Mouse (Mus musculus) kidney, embryonic 14.5 days (tissue): Measurements from ENCODE around the gene Parp16. TPM values are rescaled to one million over a fixed set of nuclear protein-coding genes. Genes with fewer than 3 reads are reported as not detected.
A peak's percentile ranks its signal among the peaks of the same experiment; 100 is the strongest.

Experiments
- ATAC-seq: fragments of 200-750 bp; cut with Nextera tagmentation; 2 replicates; pipeline ENCODE4 v1.8.0; 2017; ENCODE audit warnings: moderate number of reproducible peaks, mild to moderate bottlenecking, moderate TSS enrichment, moderate library complexity; ENCODE audit not compliant: low FRiP score, low TSS enrichment
- H3K27ac ChIP-seq: fragments of 300-500 bp; sonication (generic); 2 replicates; pipeline ENCODE4 v1.5.1; 2014; ENCODE audit warnings: low read depth, mild to moderate bottlenecking, low read length, moderate library complexity, mixed read lengths
- H3K27me3 ChIP-seq: fragments of 300-500 bp; sonication (generic); 2 replicates; pipeline ENCODE4 v1.6.1; 2014; ENCODE audit warnings: mild to moderate bottlenecking, low read length; ENCODE audit not compliant: control insufficient read depth, insufficient read depth
- H3K36me3 ChIP-seq: fragments of 300-500 bp; sonication (generic); 2 replicates; pipeline ENCODE4 v1.6.1; 2014; ENCODE audit warnings: low read length, mixed read lengths; ENCODE audit not compliant: control insufficient read depth, insufficient read depth
- H3K4me1 ChIP-seq: fragments of 300-500 bp; sonication (generic); 2 replicates; pipeline ENCODE4 v1.6.1; 2014; ENCODE audit warnings: low read length, mixed read lengths; ENCODE audit not compliant: control insufficient read depth, insufficient read depth
- H3K4me2 ChIP-seq: fragments of 300-500 bp; sonication (generic); replicated peaks from 2 replicates; pipeline ENCODE4 v1.6.1; 2014; ENCODE audit warnings: low read depth, mild to moderate bottlenecking, low read length
- H3K4me3 ChIP-seq: fragments of 300-500 bp; sonication (generic); 2 replicates; pipeline ENCODE4 v1.5.1; 2014; ENCODE audit warnings: mild to moderate bottlenecking, low read length
- H3K9ac ChIP-seq: fragments of 300-500 bp; sonication (generic); 2 replicates; pipeline ENCODE4 v1.6.1; 2014; ENCODE audit warnings: low read depth, mild to moderate bottlenecking, low read length, moderate library complexity
- H3K9me3 ChIP-seq: fragments of 300-500 bp; sonication (generic); 2 replicates; pipeline ENCODE4 v1.6.1; 2016; ENCODE audit warnings: low read length; ENCODE audit not compliant: control insufficient read depth
- WGBS: fragments of 180-500 bp; shearing (Covaris S2); extraction: QIAGEN DNeasy Blood & Tissue Kit; methylation state at CpG from one replicate; pipeline ENCODE4 v1.1.7; 2014; 5-methylcytosine and 5-hydroxymethylcytosine counted together
- polyA plus RNA-seq: library from polyadenylated mRNA; unstranded; fragments of >200 nt; fragmentation: Nextera tagmentation; extraction: Ambion mirVana; gene quantifications from 2 replicates; pipeline ENCODE4 v1.2.1, GENCODE M21; 2014

Parp16 gene
- polyA plus RNA-seq, 1 experiment from 2014 or later: 7.9 TPM

DNA sequence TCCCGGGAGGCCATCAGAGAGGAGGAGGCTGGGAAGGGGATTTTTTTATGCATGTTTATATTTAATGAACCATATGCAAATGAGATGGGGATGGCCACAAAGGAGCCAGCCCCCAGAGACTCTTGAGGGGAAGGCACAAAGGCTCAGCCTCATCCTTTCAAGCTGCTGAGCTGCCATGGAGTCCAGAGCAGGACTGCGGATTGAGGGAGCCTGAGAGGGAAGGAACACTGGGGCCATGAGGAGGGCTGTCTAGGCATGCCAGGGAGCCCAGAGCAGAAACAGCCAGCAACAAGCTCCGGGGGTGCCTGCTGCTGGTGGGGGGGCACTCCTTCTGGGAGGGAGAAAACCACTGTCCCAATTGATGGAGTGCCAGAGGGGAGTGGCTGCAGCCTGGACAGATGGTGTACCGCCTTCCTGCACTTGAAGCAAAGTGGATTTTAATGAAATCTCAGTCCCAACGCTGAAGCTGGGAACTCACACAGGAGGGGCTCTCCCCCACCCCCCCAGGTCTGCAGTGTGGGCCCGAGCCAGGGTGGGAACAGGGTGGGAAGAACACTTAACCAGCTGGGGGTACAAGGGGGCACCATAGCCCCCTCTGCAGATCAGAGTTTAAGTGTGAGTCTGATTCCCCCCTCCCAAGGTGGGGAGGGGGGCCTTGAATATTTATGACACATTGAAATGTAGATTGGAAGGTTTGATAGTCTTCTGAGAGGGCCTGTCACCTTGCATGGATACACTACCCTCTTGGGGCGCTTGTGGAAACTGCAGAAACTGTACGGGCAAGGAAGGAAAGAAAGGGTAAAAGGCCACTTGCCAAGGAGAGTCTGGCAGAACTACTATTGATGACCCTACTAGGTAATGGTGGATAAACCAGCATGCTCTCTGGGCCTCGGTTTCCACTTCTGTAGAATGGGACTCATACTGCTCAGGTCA lies 18.9 kb upstream of the Parp16 start:
- H3K27me3 ChIP-seq: no peaks in the 10 kb centered on the region
- H3K9me3 ChIP-seq: no peaks in the 10 kb centered on the region
- no peak overlapping the region for H3K9ac ChIP-seq
- ATAC-seq: no peak
- 35% methylated on average over 9 of the region's 9 CpGs for WGBS
- H3K27ac ChIP-seq: no peak overlapping the region
- H3K4me1 ChIP-seq: peaks cover 51% of the 10 kb centered on the region
- H3K4me2 ChIP-seq: no peak overlapping the region
- no peak overlapping the region for H3K4me3 ChIP-seq
- H3K36me3 ChIP-seq: no peaks in the 10 kb centered on the region

DNA sequence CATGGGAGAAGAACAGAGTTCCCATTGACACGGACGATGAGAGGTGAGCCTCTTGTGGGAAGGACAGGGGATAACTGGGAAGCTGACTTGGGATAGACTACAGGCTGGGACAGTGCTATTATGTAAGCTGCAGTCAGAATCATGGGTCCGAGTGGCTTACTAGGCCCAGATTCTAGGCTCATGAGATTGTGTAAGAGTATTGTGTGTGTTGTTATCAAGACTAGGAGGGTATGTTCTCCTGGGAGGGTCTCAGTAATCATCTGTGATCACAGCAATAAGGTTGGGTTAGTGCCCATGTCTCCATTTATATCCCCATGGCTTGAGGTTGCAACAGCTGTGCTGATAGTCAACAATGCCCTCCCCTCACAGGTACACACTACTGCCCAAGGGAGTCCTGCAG lies 17.7 kb upstream of the Parp16 start:
- Histone ChIP-seq H3K4me2 (no peak overlapping the region), H3K4me3 (no peak overlapping the region), H3K9me3 (no peaks in the 10 kb centered on the region), H3K36me3 (peaks cover 4% of the 10 kb centered on the region; the same call in 1 of the 2 replicates), H3K4me1 (peaks cover 51% of the 10 kb centered on the region), H3K27me3 (no peaks in the 10 kb centered on the region), H3K9ac (no peak overlapping the region), H3K27ac (no peak overlapping the region)
- no peak for ATAC-seq
- WGBS: 80% methylated on average over 3 of the region's 3 CpGs

DNA sequence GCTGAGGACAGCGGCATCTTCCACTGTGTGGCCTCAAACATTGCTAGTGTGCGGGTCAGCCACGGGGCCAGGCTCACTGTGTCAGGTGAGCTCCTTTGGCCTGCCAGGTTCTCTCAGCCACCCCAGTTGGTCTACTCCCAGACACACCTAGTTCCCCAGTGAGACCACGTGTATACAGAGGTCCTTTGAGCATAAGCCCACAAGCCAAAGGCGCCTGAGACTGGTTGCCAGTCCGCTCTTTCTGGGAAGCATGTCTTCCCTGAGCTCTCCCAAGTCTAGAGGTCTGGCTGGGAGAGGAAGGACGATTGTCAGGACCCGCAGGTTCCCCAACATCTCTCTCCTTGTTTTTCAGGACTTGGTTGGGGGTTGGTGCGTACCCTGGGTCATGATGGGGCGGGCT lies 17.2 kb upstream of the Parp16 start:
- no peak overlapping the region; the same call in 1 of the 2 replicates for H3K9ac ChIP-seq
- no peaks in the 10 kb centered on the region for H3K9me3 ChIP-seq
- H3K36me3 ChIP-seq: peaks cover 6% of the 10 kb centered on the region; the same call in 1 of the 2 replicates
- H3K4me2 ChIP-seq: no peak overlapping the region; the same call in 1 of the 2 replicates
- peak overlapping the region; percentile 78 for H3K27ac ChIP-seq
- no peak overlapping the region for H3K4me3 ChIP-seq
- no peaks in the 10 kb centered on the region for H3K27me3 ChIP-seq
- H3K4me1 ChIP-seq: peaks cover 51% of the 10 kb centered on the region
- WGBS: 53% methylated on average over 10 of the region's 10 CpGs
- no peak for ATAC-seq

DNA sequence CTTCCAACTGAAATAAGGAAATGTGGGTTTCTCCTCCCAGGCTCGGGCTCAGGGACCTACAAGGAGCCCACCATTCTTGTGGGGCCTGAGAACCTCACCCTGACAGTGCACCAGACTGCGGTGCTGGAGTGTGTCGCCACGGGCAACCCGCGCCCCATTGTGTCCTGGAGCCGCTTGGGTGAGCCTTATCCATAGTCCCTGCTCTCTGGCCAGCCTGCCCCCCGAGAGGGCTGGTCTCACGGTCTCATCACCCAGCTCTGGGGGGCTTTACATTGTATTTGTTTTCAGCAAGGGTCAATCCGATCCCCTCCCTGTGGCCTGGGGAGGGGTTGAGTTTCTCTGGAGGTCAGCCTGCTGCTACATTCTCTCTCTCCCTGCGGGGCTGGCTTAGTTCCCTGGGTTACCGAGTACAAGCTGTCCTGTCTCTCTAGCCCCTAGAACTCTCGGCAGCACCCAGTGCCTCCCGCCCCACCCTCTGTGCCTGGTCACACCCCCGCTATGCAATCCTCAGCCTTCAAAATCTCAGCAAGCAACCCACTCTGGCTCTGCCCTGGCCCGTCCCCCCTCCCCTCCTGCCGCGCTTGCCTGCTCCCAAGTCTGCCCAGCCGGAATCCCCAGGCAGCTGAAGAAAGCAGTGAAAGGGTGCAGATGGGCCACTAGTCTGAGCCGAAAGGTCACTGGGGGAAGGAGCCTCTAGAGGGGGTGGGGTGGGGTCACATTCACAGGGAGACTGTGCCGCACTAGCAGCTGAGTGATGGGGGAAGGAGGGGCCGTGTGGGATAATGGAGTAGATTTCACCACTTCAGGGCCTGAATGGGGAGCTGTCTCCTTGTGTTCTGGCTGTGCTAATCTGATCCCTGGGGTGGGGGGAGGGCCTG lies 16.6 kb upstream of the Parp16 start:
- WGBS: 7% methylated on average over 21 of the region's 22 CpGs
- H3K4me3 ChIP-seq: no peak overlapping the region; the same call in 1 of the 2 replicates
- peak overlapping the region; percentile 34 for H3K4me2 ChIP-seq
- H3K4me1 ChIP-seq: peaks cover 51% of the 10 kb centered on the region
- H3K27ac ChIP-seq: peak overlapping the region; percentile 78
- H3K27me3 ChIP-seq: no peaks in the 10 kb centered on the region
- peak overlapping the region; percentile 40; the same call in 1 of the 2 replicates for H3K9ac ChIP-seq
- ATAC-seq: peak; percentile 73
- no peaks in the 10 kb centered on the region for H3K9me3 ChIP-seq
- H3K36me3 ChIP-seq: peaks cover 11% of the 10 kb centered on the region; the same call in 1 of the 2 replicates

DNA sequence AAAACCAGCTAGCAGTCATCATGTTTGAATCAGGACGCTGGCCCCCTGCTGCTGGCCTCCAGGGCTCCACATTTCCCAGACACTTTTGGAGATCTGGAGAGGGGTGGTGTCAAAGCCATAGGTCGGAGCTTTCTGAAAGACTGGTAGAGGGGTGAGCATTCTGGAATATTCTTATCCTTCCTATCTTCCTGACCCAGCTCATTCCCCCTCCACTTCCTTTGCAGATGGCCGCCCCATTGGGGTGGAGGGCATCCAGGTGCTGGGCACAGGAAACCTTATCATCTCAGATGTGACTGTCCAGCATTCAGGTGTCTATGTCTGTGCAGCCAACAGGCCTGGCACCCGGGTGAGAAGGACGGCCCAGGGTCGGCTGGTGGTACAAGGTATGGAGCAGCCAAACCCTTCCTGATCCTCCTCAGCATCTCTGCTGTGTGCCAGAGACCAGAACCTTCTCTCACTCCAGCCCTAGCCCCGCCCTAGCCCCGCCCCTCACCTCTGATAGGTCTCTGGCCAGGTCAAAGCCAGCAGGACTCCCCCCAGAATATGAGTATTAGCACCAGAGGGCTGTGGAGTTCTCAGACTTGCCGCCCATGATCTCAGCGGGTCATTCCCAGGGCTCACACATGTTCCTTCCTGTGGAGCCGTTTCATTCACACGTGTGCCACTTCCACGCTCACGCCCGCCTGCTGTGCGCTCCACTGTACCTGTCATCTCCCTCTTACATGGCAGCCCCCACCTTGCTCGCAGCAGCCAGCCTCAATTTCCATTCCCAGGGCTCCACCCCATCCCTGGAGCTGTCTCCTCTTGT lies 15.1 kb upstream of the Parp16 start:
- no peak overlapping the region for H3K9ac ChIP-seq
- peak; percentile 6; the same call in 1 of the 2 replicates for ATAC-seq
- peak overlapping the region; percentile 31 for H3K4me2 ChIP-seq
- peaks cover 14% of the 10 kb centered on the region; the same call in 1 of the 2 replicates for H3K36me3 ChIP-seq
- no peaks in the 10 kb centered on the region for H3K27me3 ChIP-seq
- H3K27ac ChIP-seq: no peak overlapping the region
- H3K4me1 ChIP-seq: peaks cover 50% of the 10 kb centered on the region
- H3K4me3 ChIP-seq: no peak overlapping the region
- no peaks in the 10 kb centered on the region for H3K9me3 ChIP-seq
- 22% methylated on average over 17 of the region's 17 CpGs for WGBS

DNA sequence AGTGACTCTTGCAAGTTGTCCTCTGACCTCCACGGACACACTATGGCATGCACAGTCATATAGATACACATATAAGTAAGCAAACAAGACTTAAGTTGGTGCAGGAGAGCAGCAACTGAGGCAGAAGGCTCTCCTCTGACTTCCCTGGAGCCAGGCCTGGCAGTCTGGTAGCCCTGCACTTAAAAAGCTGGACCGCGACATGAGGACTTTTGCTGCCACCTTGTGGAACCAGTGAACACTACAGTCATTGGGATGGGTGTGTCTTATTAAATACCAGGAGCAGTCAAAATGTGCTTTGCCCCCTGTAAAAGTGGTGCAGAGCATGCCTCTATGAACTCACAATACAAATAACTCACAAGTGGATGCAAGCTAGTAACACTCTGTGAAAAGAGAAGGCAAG lies 6.6 kb upstream of the Parp16 start:
- no peak overlapping the region for H3K4me2 ChIP-seq
- ATAC-seq: peak; percentile 6; the same call in 1 of the 2 replicates
- peaks cover 15% of the 10 kb centered on the region for H3K4me1 ChIP-seq
- WGBS: 3% methylated on average over 3 of the region's 3 CpGs
- no peaks in the 10 kb centered on the region for H3K27me3 ChIP-seq
- no peak overlapping the region for H3K9ac ChIP-seq
- no peak overlapping the region for H3K4me3 ChIP-seq
- peaks cover 5% of the 10 kb centered on the region; the same call in 1 of the 2 replicates for H3K36me3 ChIP-seq
- no peak overlapping the region for H3K27ac ChIP-seq
- H3K9me3 ChIP-seq: no peaks in the 10 kb centered on the region

DNA sequence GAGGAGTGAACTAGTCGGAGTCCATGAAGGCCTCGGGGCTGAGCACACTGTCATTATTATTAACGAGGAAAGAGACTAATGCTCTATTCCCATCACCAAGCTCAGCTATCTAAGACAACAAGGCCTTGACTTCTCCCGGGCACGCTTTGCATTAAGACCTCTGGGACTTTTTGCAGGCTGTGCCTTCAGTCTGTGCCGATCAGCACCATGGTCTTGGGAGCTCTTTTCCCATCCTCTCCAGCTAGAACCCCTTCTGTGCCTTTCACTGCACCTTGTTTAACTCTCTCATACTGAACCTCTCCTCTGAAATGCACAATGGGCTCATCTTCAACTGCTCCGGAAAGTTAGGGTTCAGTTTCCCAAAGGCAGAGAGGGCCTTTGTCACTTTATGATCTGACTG lies 4.8 kb upstream of the Parp16 start:
- H3K27me3 ChIP-seq: no peaks in the 10 kb centered on the region
- H3K36me3 ChIP-seq: 0 out of 2 replicates have a peak, but pooled peaks cover 2% of the 10 kb centered on the region
- H3K9me3 ChIP-seq: no peaks in the 10 kb centered on the region
- no peak overlapping the region for H3K9ac ChIP-seq
- ATAC-seq: no peak
- no peak overlapping the region for H3K4me3 ChIP-seq
- no peak overlapping the region for H3K27ac ChIP-seq
- no peak overlapping the region for H3K4me2 ChIP-seq
- 28% methylated on average over 7 of the region's 7 CpGs for WGBS
- peaks cover 21% of the 10 kb centered on the region for H3K4me1 ChIP-seq

DNA sequence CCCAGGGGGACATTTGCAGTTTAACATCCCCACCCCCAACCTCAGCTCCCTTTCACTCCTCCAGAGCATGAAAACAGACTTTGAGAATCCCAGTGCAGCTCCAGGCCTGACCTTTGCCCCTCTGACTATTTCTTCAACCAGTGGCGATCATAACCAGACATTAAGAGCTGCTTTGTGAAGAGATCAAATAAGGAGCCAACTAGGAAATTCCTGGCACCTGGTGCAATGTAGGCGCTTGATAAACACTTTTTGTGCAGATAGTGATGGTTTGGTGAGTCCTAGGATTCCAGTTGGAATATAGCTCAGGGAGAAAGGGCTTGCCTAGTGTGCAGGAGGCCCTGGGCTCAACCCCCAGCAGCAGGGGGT lies 3.8 kb upstream of the Parp16 start:
- H3K9me3 ChIP-seq: no peaks in the 10 kb centered on the region
- peak overlapping the region; percentile 18; the same call in 1 of the 2 replicates for H3K27ac ChIP-seq
- H3K36me3 ChIP-seq: no peaks in the 10 kb centered on the region
- no peak overlapping the region for H3K4me2 ChIP-seq
- ATAC-seq: no peak
- H3K4me1 ChIP-seq: peaks cover 30% of the 10 kb centered on the region
- H3K9ac ChIP-seq: no peak overlapping the region
- 10% methylated on average over 2 of the region's 2 CpGs for WGBS
- H3K4me3 ChIP-seq: no peak overlapping the region
- no peaks in the 10 kb centered on the region for H3K27me3 ChIP-seq
